Mouse (Mus musculus): Measurements from ENCODE around the gene Gzf1.
A peak's percentile ranks its signal among the peaks of the same experiment; 100 is the strongest.

Gene Gzf1

GRCm38 (mm10) chr2:148680775-148681291 is at the start of gene Gzf1:
TSS of gene Gzf1 (plus strand) at chr2:148681023.
- DNase-seq (ENCODE audit: low spot score in 2 of 2) = peak; percentile 97 to 99

- no peak for DNase-seq (ENCODE audit: low spot score in 2 of 2)
These were observed 49.2 kb upstream of the Gzf1 start for GRCm38 (mm10) chr2:148631602-148632001.

GRCm38 (mm10) chr2:148634466-148634865 is 46.4 kb upstream of the Gzf1 start:
- peak in 1 of 2 experiments; percentile 19 for DNase-seq (ENCODE audit: low spot score in 2 of 2)

- no peak for DNase-seq (ENCODE audit: low spot score in 2 of 2)
These were observed 38.0 kb upstream of the Gzf1 start for GRCm38 (mm10) chr2:148642610-148643370.

GRCm38 (mm10) chr2:148644421-148645000 is 36.3 kb upstream of the Gzf1 start:
- no peak for DNase-seq (ENCODE audit: low spot score in 2 of 2)

GRCm38 (mm10) chr2:148650587-148651357 is 30.1 kb upstream of the Gzf1 start:
- DNase-seq (ENCODE audit: low spot score in 2 of 2) = no peak

- peak; percentile 43 to 73 for DNase-seq (ENCODE audit: low spot score in 2 of 2)
These were observed 25.9 kb upstream of the Gzf1 start for GRCm38 (mm10) chr2:148654961-148655360.

- DNase-seq (ENCODE audit: low spot score in 2 of 2) = no peak
These were observed 17.4 kb upstream of the Gzf1 start for GRCm38 (mm10) chr2:148663458-148663857.

- peak; percentile 99 for DNase-seq (ENCODE audit: low spot score in 2 of 2)
These were observed 8.4 kb upstream of the Gzf1 start, which contains the start of gene Nxt1 for GRCm38 (mm10) chr2:148672199-148673096. TSS of gene Nxt1 (plus strand) at chr2:148672601.

GRCm38 (mm10) chr2:148677801-148678200 is 3.0 kb upstream of the Gzf1 start:
- peak; percentile 64 to 65 for DNase-seq (ENCODE audit: low spot score in 2 of 2)

- DNase-seq (ENCODE audit: low spot score in 2 of 2) = peak in 1 of 2 experiments; percentile 12
These were observed 1.5 kb upstream of the Gzf1 start for GRCm38 (mm10) chr2:148679346-148679745.

GRCm38 (mm10) chr2:148681461-148681891 is 653 bp downstream of the Gzf1 start:
- no peak for DNase-seq (ENCODE audit: low spot score in 2 of 2)

- no peak for DNase-seq (ENCODE audit: low spot score in 2 of 2)
These were observed 2.2 kb downstream of the Gzf1 start for GRCm38 (mm10) chr2:148683031-148683430.

GRCm38 (mm10) chr2:148684972-148685371 is 4.1 kb downstream of the Gzf1 start:
- DNase-seq (ENCODE audit: low spot score in 2 of 2) = no peak

- DNase-seq (ENCODE audit: low spot score in 2 of 2) = no peak
These were observed 4.9 kb downstream of the Gzf1 start for GRCm38 (mm10) chr2:148685709-148686108.

GRCm38 (mm10) chr2:148686862-148687261 is 6.0 kb downstream of the Gzf1 start:
- DNase-seq (ENCODE audit: low spot score in 2 of 2) = no peak

GRCm38 (mm10) chr2:148687971-148688370 is 7.1 kb downstream of the Gzf1 start:
- DNase-seq (ENCODE audit: low spot score in 2 of 2) = no peak

- DNase-seq (ENCODE audit: low spot score in 2 of 2) = no peak
These were observed 8.8 kb downstream of the Gzf1 start for GRCm38 (mm10) chr2:148689444-148690140.

- DNase-seq (ENCODE audit: low spot score in 2 of 2) = no peak
These were observed 9.5 kb downstream of the Gzf1 start for GRCm38 (mm10) chr2:148690291-148690690.

- no peak for DNase-seq (ENCODE audit: low spot score in 2 of 2)
These were observed 10.0 kb downstream of the Gzf1 start for GRCm38 (mm10) chr2:148690781-148691180.

All from frontal cortex, postnatal 25 days (tissue).